Mouse (Mus musculus) neural tube, embryonic 12.5 days (tissue): Measurements from ENCODE around the gene Mrln. TPM values are rescaled to one million over a fixed set of nuclear protein-coding genes. Genes with fewer than 3 reads are reported as not detected.
"Not testable (repeated sequence)": the region's sequence is repeated elsewhere in the genome, so short reads cannot be mapped to it uniquely, and the experiment has no call there.

ENCODE experiments used
- ATAC-seq: fragments of 200-750 bp; cut with Nextera tagmentation; 2 replicates; pipeline ENCODE4 v1.8.0; 2017; ENCODE audit warnings: low read depth, mild to moderate bottlenecking, moderate TSS enrichment, moderate library complexity; ENCODE audit not compliant: low FRiP score
- H3K27ac ChIP-seq: fragments of 300-500 bp; sonication (generic); 2 replicates; pipeline ENCODE4 v1.5.1; 2016
- H3K27me3 ChIP-seq: fragments of 300-500 bp; sonication (generic); replicated peaks from 2 replicates; pipeline ENCODE4 v1.6.1; 2016; ENCODE audit warnings: mild to moderate bottlenecking
- H3K36me3 ChIP-seq: fragments of 300-500 bp; sonication (generic); 2 replicates; pipeline ENCODE4 v1.6.1; 2016; ENCODE audit warnings: mild to moderate bottlenecking
- H3K4me1 ChIP-seq: fragments of 300-500 bp; sonication (generic); 2 replicates; pipeline ENCODE4 v1.6.1; 2016
- H3K4me2 ChIP-seq: fragments of 300-500 bp; sonication (generic); replicated peaks from 2 replicates; pipeline ENCODE4 v1.6.1; 2016; ENCODE audit warnings: mild to moderate bottlenecking
- H3K4me3 ChIP-seq: fragments of 300-500 bp; sonication (generic); 2 replicates; pipeline ENCODE4 v1.5.1; 2016
- H3K9ac ChIP-seq: fragments of 300-500 bp; sonication (generic); 2 replicates; pipeline ENCODE4 v1.6.1; 2016; ENCODE audit warnings: mild to moderate bottlenecking
- H3K9me3 ChIP-seq: fragments of 300-500 bp; sonication (generic); 2 replicates; pipeline ENCODE4 v1.6.1; 2016; ENCODE audit warnings: mild to moderate bottlenecking
- WGBS: fragments of 180-500 bp; shearing (Covaris S2); methylation state at CpG from one replicate; pipeline ENCODE4 v1.1.7; 2016; 5-methylcytosine and 5-hydroxymethylcytosine counted together
- polyA plus RNA-seq: library from polyadenylated mRNA; unstranded; fragments of >200 nt; fragmentation: Nextera tagmentation; extraction: Ambion mirVana; gene quantifications from 2 replicates; pipeline ENCODE4 v1.2.1, GENCODE M21; 2016

Gene Mrln
- polyA plus RNA-seq, 1 experiment from 2014 or later: 4.3 TPM

DNA sequence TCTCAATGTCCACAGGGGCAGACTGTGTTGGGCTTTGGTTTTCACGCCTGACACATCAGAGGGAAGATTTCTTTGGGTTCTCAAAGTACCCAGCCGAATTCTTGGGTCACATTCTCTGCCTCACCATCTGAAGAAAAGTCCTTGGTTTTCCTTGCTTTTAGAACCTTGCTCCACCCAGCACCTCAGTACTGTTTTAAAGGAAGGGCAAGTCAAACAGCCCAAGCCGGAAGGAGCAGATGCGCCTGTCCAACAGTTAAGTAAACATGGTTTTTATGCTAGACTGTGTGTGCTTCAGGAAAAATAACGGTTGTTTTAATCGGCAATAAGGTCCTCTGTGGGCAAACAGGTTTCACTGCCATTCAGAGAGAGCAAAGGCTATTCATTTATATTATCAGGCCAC lies 6.5 kb upstream of the Mrln start:
- no peaks in the 10 kb centered on the region for H3K27me3 ChIP-seq
- 79% methylated on average over 6 of the region's 6 CpGs for WGBS
- H3K9me3 ChIP-seq: no peaks in the 10 kb centered on the region
- no peak overlapping the region for H3K27ac ChIP-seq
- H3K4me2 ChIP-seq: no peak overlapping the region
- ATAC-seq: no peak
- no peak overlapping the region for H3K4me3 ChIP-seq
- H3K36me3 ChIP-seq: no peaks in the 10 kb centered on the region
- no peak overlapping the region for H3K9ac ChIP-seq
- H3K4me1 ChIP-seq: no peaks in the 10 kb centered on the region

DNA sequence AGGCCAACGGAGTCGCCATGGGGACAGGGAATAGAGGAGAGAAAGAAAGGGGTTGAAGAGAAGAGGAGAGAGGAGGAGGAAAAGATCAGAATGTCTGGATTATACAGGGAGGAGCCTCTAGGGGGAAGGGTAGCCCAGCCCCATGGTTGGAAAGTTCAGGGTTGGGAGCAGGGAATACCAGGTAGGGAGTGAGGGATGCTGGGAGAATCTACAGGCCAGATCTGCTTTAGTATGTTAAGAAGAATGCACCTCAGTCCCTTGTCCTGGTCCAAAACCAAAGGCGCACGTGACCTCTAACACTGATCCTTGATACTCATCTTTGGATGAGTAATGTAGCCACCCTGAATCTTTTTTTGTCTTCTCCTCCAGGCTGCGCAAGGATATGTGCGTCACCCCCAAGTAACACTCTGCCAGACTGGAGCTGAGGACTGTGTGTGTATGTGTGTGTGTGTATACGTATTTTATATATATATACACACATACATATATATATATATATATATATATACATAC lies 5.5 kb upstream of the Mrln start:
- H3K27ac ChIP-seq: no peak overlapping the region
- WGBS: 92% methylated on average over 7 of the region's 7 CpGs
- no peaks in the 10 kb centered on the region for H3K36me3 ChIP-seq
- H3K9ac ChIP-seq: no peak overlapping the region
- H3K4me3 ChIP-seq: no peak overlapping the region
- no peak for ATAC-seq
- no peaks in the 10 kb centered on the region for H3K9me3 ChIP-seq
- no peaks in the 10 kb centered on the region for H3K27me3 ChIP-seq
- no peak overlapping the region for H3K4me2 ChIP-seq
- no peaks in the 10 kb centered on the region for H3K4me1 ChIP-seq

DNA sequence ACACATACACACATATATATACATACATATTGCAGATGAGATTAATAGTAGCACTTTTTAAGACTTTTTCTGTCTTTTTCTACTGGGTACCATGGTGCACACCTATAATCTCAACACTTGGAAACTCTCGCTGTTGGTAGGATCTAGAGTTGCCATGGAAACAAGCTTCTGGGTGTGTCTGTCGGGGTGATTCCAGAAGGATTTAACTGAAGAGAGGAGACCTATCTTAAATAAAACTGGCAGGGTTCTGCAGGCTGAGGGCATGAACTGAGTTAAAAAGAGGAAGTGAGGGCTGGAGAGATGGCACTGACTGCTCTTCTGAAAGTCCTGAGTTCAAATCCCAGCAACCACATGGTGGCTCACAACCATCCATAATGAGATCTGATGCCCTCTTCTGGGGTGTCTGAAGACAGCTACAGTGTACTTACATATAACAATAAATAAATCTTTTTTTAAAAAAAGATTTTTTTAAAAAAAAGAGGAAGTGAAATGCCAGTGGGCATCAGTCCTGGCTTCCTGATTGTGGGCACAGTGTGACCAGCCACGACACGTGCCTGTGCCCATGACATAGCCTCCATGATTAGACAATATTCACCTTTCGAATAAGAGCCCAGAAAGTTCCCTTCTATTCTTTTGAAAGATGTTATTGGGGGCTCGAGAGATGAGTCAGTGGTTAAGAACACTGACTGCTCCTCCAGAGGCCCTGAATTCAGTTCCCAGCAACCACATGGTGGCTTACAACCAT lies 4.8 kb upstream of the Mrln start:
- Histone ChIP-seq H3K9ac (no peak overlapping the region), H3K27ac (no peak overlapping the region), H3K4me3 (no peak overlapping the region), H3K9me3 (no peaks in the 10 kb centered on the region), H3K4me1 (no peaks in the 10 kb centered on the region), H3K36me3 (no peaks in the 10 kb centered on the region), H3K4me2 (no peak overlapping the region), H3K27me3 (no peaks in the 10 kb centered on the region)
- no peak for ATAC-seq
- 90% methylated on average over 6 of the region's 6 CpGs for WGBS

GRCm38 (mm10) chr10:70200889-70201500 lies 3.5 kb upstream of the Mrln start:
- no peak overlapping the region for H3K4me2 ChIP-seq
- H3K9me3 ChIP-seq: no peaks in the 10 kb centered on the region
- H3K4me3 ChIP-seq: no peak overlapping the region
- H3K4me1 ChIP-seq: no peaks in the 10 kb centered on the region
- H3K27ac ChIP-seq: no peak overlapping the region
- WGBS: 65% methylated on average over 12 of the region's 12 CpGs
- no peak for ATAC-seq
- H3K9ac ChIP-seq: no peak overlapping the region
- H3K36me3 ChIP-seq: no peaks in the 10 kb centered on the region
- H3K27me3 ChIP-seq: no peaks in the 10 kb centered on the region

DNA sequence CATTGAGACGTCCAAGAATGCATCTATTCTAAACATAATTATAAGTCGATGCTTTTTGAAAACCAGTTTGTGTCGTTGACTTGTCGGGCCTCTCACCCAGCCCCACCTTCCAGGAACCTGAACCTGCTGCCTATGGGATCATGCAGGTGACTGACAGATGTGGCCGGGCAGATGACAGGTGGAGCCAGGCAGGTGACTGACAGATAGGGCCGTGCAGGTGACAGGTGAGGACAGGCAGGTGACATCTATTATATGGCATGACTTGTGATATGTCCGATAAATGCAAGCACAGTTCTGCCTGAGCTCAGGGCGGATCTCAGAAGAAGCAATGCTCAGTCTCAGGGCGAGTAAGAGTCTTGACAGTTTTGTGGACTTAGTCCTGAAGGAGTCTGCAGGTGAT lies 6.8 kb downstream of the Mrln start:
- H3K4me2 ChIP-seq: no peak overlapping the region
- H3K9me3 ChIP-seq: no peaks in the 10 kb centered on the region
- no peak overlapping the region for H3K4me3 ChIP-seq
- WGBS: 87% methylated on average over 9 of the region's 9 CpGs
- no peaks in the 10 kb centered on the region for H3K27me3 ChIP-seq
- ATAC-seq: no peak
- no peaks in the 10 kb centered on the region for H3K4me1 ChIP-seq
- no peaks in the 10 kb centered on the region for H3K36me3 ChIP-seq
- H3K27ac ChIP-seq: no peak overlapping the region
- no peak overlapping the region for H3K9ac ChIP-seq

DNA sequence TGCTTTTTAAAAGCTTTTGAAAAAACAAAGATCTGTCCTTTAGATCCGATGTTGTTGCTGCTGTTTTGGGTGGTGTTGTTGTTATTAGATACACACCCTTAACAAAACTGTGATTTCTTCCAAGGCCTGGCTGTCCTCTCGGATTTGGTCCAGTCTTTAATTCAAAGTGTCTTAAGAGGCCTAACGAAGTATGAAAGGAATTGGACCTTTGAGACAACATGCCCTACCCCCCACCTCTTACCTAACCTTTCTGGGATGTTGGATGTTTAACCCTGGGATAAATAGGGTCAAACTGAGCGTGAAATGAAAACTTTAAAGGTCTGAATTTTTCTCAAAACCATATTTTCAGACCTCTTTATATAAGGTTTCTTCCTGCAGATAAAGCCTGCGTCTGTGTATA lies 16.5 kb downstream of the Mrln start:
- 69% methylated on average over 5 of the region's 5 CpGs for WGBS
- Histone ChIP-seq H3K4me1 (no peaks in the 10 kb centered on the region), H3K27ac (no peak overlapping the region), H3K9ac (no peak overlapping the region), H3K9me3 (no peaks in the 10 kb centered on the region), H3K4me3 (no peak overlapping the region), H3K36me3 (no peaks in the 10 kb centered on the region), H3K27me3 (no peaks in the 10 kb centered on the region), H3K4me2 (no peak overlapping the region)
- ATAC-seq: no peak

- H3K9me3 ChIP-seq, H3K4me3 ChIP-seq, H3K27ac ChIP-seq, H3K27me3 ChIP-seq, H3K4me2 ChIP-seq, H3K36me3 ChIP-seq, ATAC-seq, H3K4me1 ChIP-seq, H3K9ac ChIP-seq: not testable (repeated sequence)
- WGBS: 96% methylated on average over 8 of the region's 8 CpGs
Observed at GRCm38 (mm10) chr10:70222231-70222630, 17.8 kb downstream of the Mrln start.

GRCm38 (mm10) chr10:70224571-70224970 lies 20.1 kb downstream of the Mrln start:
- H3K27me3 ChIP-seq: no peaks in the 10 kb centered on the region
- no peak for ATAC-seq
- no peaks in the 10 kb centered on the region for H3K36me3 ChIP-seq
- 93% methylated on average over 6 of the region's 6 CpGs for WGBS
- H3K4me3 ChIP-seq: no peak overlapping the region
- no peak overlapping the region for H3K27ac ChIP-seq
- H3K4me2 ChIP-seq: no peak overlapping the region
- H3K4me1 ChIP-seq: no peaks in the 10 kb centered on the region
- no peak overlapping the region for H3K9ac ChIP-seq
- H3K9me3 ChIP-seq: no peaks in the 10 kb centered on the region

GRCm38 (mm10) chr10:70225760-70226159 lies 21.3 kb downstream of the Mrln start:
- ATAC-seq: no peak
- no peak overlapping the region for H3K4me3 ChIP-seq

GRCm38 (mm10) chr10:70226608-70227007 lies 22.1 kb downstream of the Mrln start:
- Histone ChIP-seq H3K4me3 (no peak overlapping the region), H3K9me3 (no peaks in the 10 kb centered on the region), H3K36me3 (no peaks in the 10 kb centered on the region), H3K27me3 (no peaks in the 10 kb centered on the region), H3K9ac (no peak overlapping the region), H3K4me2 (no peak overlapping the region), H3K27ac (no peak overlapping the region), H3K4me1 (no peaks in the 10 kb centered on the region)
- no peak for ATAC-seq

More at GRCm38 (mm10) chr10:70225760-70226159, 21.3 kb downstream of the Mrln start:
- 74% methylated on average over 6 of the region's 6 CpGs for WGBS
- no peaks in the 10 kb centered on the region for H3K36me3 ChIP-seq
- H3K27me3 ChIP-seq: no peaks in the 10 kb centered on the region
- no peaks in the 10 kb centered on the region for H3K9me3 ChIP-seq
- no peak overlapping the region for H3K9ac ChIP-seq
- H3K27ac ChIP-seq: no peak overlapping the region
- no peaks in the 10 kb centered on the region for H3K4me1 ChIP-seq
- no peak overlapping the region for H3K4me2 ChIP-seq

GRCm38 (mm10) chr10:70230352-70230751 lies 25.9 kb downstream of the Mrln start:
- H3K4me3 ChIP-seq: no peak overlapping the region
- no peaks in the 10 kb centered on the region for H3K4me1 ChIP-seq
- WGBS: 91% methylated on average over 6 of the region's 6 CpGs
- ATAC-seq: no peak
- no peak overlapping the region for H3K4me2 ChIP-seq
- no peaks in the 10 kb centered on the region for H3K9me3 ChIP-seq
- no peak overlapping the region for H3K27ac ChIP-seq
- H3K9ac ChIP-seq: no peak overlapping the region
- no peaks in the 10 kb centered on the region for H3K36me3 ChIP-seq
- no peaks in the 10 kb centered on the region for H3K27me3 ChIP-seq

- Histone ChIP-seq H3K4me2 (no peak overlapping the region), H3K27ac (no peak overlapping the region), H3K4me3 (no peak overlapping the region), H3K9ac (no peak overlapping the region), H3K36me3 (no peaks in the 10 kb centered on the region), H3K4me1 (no peaks in the 10 kb centered on the region), H3K27me3 (no peaks in the 10 kb centered on the region), H3K9me3 (no peaks in the 10 kb centered on the region)
- ATAC-seq: no peak
- WGBS: 79% methylated on average over 2 of the region's 2 CpGs
Observed at GRCm38 (mm10) chr10:70237936-70238335, 33.5 kb downstream of the Mrln start.
